Mouse (Mus musculus) spleen, adult 18-20 months (tissue): ENCODE measurements around the gene Sec23ip.
"Not testable (repeated sequence)": the region's sequence is repeated elsewhere in the genome, so short reads cannot be mapped to it uniquely, and the experiment has no call there.

Source experiments
- DNase-seq, 2 experiments: peaks; one replicate each; pipeline ENCODE4 v3.0.0; 2022; ENCODE audit warnings: mixed read lengths in 2 of 2

The Sec23ip gene

DNA sequence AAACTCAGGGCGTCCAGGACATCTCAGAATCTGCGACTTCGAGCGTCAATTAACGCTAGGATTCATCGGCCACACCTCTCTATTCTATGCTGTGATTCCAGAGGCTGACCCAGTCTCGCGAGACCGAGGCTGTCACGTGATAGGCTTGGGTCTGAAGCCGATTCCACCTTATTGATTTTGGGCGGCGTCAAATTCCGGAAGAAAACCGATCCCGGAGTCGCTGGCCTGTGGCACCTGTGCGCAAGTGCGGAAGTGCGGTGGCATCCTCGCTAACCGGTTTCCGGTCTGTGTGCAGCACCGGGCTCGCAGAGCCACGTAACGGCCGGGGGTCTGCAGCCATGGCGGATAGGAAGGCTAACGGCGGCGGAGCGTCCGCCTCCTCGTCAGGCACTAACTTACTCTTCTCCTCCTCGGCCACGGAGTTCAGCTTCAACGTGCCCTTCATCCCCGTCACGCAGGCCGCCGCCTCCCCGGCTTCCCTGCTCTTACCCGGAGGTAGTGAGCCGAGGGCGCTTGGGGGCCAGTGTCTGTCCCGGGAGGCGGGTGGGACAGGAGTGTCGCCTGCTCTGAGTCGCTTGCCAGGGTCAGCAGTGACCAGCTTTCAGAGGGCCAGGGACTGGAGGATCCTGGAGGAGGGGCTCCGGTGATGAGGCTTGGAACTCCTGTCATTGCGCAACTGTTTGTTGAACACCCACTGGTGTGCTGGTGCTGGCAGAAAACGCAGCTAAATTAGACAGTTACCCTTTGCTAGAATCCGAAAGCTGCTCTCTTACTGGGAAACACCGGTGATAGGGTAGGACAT, at the start of gene Sec23ip:
Sec23ip (plus strand) TSS at position 260 of the 802 bp plus-strand sequence.
- DNase-seq = peak; percentile 96

DNA sequence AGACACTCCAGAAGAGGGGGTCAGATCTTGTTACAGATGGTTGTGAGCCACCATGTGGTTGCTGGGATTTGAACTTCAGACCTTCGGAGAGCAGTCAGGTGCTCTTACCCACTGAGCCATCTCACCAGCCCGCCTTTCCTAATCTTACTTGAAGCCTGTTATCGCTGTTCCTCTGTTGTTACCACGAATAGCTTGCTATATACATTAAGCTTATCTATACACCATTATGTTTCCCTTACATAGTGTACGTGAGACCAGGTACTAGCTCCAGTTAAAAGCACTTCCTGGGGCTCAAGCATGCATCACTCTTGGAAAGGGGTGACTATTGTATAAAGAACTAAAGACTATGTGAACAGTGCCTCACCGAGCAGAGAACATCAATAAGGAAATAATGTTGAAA, 44.8 kb upstream of the Sec23ip start:
- not testable (repeated sequence) for DNase-seq

DNA sequence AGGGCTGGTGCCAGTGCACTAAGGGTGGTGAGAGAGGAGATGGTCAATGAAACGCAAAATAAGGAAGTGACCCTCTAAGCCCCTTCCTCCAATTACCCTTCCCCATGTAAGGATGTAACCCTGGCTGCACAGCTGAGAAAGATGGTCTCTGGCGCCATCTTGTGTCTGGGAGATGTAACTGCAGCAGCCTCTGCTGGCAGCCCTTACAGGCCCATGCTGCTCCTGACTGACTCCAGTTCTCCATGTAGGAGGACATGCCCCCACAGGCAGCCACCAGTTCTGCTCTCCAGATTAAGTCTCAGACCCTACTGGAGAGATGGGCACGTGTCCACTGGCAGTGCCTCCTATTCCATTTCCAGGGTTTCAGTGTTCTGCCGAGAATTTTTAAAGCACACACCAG, 39.0 kb upstream of the Sec23ip start:
- DNase-seq = peak; percentile 25 to 62

DNA sequence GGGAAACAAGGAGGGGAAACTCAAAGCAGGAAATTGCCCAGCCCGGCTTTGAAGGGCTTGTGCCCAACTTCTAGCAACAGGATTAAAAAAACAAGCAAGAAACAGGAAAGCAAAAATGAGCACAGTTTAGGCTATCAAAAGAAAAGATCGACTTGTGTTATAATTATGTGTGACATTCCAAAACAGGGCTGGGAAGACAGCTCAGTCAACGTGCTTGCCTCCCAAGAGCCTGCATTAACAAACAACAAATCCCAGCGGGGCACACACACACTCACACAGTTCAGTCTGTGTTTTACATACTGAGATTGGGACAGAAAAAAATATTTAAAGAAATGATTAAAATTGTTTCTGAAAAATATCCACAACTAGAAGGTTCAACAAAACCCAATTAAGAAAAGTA, 26.8 kb upstream of the Sec23ip start:
- DNase-seq = no peak

DNA sequence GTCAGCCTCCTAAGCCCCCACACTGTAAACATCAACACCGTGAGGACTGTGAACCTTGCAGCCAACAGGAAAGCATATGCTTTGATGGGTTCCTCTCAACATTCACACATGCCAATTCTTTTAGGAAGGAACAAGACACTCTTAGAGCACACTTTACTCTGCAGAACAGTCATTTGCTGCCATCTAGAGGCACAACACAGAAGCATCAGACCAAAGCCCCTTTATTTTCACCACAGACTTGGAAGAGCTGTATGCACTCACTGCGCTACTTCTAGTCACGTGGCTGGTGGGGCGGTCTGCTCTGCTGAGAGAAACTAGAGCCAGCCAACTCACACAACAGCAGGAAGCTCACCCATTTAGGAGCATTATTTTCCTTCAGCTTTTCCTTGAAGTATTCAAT, 20.0 kb upstream of the Sec23ip start:
- DNase-seq = peak in 1 of 2 experiments; percentile 33

DNA sequence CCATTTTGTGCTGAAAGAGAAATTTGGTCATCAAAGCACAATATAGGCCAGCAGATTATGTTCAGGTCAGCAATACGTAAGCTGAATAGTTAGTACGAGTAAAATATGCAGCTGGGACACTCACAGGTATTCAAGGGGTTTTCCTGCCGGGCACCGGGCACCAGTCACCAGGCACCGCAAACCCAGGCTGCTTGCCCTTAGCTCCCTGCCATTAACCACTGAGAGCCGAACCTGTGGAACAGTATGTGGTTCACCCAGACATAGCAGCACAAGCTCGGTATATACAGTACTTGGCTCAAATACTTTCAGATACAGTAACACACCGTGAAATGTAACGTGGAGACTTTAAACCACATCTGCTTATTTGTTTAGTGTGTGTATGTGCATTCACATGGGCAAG, 19.6 kb upstream of the Sec23ip start:
- DNase-seq = no peak

DNA sequence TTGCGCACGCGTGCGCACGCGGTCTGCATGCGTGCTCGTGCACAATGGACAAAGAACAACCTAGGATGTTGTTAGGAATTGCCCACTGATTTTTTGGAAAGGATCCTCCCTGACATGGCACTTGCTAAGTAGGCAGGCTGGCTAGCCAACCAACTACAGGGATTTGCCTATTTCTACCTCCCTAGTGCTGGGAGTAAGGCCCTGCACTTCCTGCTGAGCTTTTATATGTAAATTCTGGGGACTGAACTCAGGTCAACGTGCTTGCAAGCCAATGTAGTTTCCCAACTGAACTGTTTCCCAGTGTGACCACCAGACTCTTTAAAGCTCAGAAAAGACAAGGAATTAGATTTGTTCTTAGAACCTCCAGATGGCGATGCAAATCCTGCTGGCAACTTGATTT, 17.7 kb upstream of the Sec23ip start:
- DNase-seq = no peak

DNA sequence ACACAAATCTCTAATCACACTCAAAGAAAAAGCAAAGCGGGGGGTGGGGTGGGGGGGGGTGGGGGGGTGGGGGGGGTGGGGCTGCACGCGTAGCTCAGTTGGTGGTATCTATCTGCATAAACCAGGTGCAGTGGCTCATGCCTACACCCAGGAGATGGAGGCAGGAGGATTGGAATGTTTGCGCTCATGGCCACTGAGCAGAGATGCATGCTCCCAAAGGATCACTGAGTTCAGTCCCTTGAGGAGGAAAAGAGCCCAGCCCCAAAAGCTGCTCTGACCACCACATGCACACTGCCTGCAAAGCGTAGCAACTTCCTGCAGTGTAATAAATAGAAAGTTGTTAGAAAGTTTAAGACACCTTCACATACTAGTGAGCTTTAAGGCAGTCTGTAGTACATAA, 17.0 kb upstream of the Sec23ip start:
- no peak for DNase-seq

DNA sequence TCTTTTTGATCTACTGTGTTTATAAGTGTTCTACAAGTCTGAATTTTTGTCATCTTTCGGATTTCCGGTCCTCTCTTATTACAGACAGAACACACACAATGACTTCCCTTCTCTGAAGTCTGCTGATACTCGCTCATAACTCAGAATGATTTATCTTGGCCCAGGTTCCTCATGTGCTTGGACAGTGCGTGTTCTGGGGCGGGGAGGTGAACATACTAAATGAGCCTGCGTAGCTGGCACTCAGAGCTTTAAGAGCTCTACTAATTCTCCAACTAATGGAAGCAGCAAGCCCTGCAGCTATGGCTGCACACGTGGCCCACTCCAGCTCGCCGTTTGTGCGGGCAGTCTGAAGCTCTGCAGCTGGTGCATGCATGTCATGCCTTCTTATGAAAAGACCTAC, 16.0 kb upstream of the Sec23ip start:
- no peak for DNase-seq

DNA sequence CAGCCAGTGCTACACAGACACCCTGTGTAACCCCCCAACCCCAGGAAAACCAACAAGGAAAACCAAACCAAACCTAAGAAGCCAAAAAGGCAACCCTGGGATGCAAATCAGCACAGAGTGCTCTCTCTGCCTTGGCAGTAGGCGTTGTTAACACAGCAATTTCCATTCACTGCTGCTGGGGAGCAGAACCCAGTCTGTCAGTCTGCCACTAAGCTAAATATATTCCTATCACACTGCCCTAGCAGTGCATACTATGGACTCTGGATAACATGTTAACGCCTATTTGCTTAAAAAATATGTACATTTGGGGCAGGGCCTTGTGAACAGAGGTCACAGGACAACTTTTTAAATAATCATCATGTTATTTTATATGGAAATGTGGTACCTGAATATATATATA, 13.2 kb upstream of the Sec23ip start:
- DNase-seq = no peak

DNA sequence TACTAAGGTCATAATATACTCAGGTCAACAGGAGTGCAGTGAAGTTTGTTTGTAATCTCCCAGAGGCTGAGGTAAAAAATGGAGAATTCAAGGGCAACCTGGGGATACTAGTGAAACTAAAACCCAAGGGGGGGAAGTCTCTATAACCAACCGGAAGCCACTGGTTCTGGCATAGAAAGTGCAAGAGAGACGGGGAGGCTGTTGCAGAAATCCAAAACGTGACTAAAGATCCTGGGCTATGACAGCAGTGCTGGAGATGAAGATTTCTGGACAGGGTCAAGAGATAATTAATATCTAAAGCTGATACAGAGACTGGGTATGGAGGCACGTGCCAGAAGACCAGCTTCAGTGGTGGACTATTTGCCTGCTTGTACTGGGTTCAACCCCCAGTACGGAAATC, 6.7 kb upstream of the Sec23ip start:
- DNase-seq = no peak

DNA sequence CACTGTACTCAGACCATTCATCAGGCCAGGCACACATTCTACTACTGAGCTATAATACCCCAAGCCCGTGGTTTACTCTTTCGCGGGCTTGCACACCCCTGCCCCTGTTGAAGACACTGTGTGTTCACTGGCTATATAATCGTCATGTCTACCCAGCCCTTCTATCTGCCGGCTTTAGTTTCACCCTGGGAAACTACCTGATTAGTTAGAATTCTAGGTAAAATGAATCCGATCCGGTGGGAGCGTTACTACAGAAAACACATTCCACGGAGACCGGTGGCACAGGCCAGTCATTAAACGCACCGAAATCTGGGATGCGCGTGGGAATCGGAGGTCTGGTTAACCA, 5.7 kb upstream of the Sec23ip start:
- DNase-seq = peak in 1 of 2 experiments; percentile 25

DNA sequence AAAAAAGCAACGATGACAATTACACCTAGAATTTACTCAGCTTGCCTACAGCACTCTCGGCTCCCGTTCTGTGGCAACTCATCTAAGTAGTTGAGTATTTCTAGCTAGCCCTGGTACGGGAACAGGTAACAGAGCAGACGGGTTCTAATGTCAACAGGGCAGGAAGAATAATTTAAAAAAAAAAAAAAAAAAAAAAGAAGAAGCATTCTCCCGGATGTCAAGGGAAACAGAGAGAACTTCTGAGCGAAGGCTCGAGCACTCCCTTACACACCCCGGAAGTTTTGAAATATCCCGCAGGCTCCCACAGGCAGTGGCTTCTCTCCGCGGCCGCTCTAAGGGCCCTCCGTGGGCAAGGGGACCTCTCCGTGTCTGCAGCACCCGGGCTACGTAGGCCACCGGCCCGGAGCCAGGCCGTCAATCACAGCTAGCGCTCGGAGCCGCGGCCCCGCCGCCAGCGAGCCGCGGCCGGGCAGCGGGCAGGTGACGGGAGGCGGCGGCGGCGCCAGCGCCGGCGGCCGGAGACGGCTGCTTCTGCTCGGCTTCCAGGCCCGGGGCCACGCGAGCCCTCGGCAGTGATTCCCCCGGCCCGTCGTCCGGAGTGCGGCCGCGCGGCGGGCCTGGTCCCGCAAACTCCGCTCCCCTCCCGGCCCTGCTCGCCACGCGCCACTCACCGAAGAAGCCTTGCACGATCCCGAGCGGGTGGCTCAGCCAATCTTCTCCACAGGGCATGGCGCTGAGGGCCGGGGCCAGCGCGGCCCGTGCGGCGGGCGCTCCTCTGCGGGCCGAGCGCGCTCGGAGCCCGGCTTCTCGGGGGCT, 5.1 kb upstream of the Sec23ip start:
- DNase-seq = peak; percentile 55 to 59

DNA sequence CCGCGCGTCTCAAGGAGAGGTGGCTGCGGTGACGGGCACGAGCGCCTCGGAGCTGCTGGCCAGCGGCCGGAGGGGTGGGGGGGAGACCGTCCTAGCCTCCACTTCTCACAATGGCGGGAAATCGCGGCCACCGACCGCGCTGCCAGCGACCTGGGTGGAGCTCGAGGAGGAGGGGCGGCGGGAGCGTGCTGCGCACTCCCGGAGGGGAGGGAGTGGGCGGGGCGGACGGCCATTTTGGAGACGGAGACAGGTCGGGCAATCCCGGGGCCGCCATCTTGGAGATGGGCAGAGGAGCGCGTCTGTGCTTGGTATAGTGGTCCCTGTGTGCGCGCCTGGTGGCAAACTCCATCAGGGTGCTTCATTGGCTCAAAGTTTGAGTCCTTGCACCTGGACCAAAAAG, 4.4 kb upstream of the Sec23ip start, which contains the start of gene Mcmbp:
Mcmbp (minus strand) TSS at position 162 of the 400 bp plus-strand sequence.
- DNase-seq = peak; percentile 95 to 98

DNA sequence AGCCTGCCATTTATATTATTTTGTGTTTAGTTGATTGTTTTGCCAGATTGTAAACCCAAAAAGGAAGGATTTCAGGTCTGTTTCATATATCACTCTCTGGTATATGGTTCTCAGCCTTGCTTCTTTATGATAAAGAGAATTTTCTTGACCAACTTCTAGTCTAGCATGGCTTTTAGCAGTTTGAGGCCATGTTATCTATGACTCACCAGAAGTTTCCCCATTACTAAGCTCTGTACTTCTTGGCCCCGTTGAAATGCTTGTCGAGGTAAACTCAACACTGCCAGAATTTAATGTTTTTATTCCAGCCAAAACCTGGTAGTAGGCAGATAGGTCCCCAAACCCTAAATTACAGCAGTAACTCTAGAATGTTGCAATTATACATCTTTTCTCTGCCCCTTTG, 845 bp upstream of the Sec23ip start:
- no peak for DNase-seq

DNA sequence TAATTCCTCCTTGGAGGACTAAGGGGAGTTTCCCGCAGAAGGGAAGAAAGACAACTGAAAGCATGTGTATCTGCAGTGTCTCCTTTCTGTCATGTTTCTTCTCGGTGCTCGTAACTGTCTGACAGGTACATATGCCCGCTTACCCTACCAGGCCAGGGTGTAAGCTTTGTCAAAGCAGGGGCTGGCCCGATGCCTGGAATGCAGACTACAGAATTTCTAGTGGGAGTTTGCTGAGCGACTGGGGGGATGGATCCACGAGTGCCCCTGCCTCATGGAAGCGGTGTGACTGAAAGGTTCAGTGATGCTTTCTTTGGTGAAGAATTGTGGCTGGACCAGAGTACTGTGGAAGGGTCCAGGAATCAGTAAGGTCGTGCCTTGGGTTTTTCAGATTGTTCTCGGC, 1.4 kb downstream of the Sec23ip start:
- DNase-seq = no peak

DNA sequence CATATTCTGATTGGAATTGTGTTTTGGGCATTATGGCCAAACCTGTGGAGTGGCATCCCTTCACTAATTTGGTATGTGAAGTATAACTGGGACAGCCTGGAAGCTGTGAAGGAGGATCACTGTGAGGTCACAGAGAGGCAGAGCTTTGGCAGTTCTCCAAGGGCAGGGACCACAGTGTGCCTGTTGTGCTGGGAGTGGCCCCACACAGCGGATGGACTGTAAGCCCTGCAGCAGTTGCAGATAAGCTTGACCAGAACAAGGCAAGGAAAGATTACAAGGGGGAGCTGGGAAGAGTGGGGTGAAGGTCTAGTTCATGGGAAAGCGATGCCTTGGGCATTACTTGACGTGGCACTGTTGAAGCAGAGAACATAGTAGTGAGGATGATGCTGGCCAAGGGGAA, 4.0 kb downstream of the Sec23ip start:
- no peak for DNase-seq

DNA sequence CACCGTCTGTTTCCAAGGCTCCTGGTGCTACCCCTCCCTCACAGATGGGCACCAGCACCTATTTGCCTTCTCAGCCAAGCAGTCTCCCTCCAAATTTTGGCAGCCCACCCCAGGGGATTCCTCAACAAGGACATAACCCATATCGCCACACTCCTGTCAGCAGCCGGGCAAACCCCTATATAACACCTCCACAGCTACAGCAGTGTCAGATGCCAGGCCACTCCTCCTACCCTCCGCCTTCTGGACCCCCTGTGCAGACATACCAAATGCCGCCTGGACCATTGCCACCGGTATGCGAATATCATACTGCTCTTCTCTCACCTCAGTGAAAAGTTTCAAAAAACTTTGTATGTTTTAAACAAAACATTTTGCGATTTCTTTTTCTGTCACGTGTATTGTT, 5.6 kb downstream of the Sec23ip start:
- no peak for DNase-seq

DNA sequence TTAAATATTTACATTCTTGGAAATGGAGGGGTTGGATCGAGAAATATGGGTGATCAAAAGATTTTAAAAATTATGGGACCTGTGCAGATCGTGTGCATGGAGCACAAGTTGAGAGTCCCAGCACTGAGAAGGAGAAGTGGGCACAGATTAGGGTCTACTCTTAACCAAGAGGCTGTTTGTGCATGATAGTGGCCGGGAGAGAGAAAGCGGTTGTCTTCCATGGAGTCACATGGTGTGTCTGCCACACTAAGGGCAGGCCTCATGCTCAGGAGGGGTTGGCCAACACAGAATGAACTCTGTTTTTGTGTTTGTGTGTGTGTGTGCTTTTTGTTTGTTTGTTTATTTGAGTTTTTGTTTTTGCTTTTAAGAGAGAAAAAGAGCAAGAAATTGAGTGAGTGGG, 7.3 kb downstream of the Sec23ip start:
- no peak for DNase-seq

DNA sequence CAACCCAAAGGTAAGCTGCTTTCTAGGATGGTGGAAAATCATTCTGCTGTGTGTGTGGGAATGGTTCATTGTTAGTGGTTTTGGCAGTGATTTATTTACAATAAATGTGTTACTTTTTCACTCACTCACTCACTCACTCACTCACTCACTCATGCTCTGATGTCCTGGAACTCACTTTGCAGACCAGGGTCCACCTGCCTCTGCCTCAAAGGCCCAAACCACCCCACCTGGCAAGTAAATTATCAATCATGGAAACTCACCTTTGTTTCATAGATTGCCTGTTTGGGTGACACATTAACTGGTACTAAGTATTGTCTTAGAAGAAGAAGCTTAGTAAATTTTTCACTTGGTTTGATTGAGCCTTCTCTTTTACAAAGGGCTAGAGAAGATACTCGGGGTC, 10.7 kb downstream of the Sec23ip start:
- DNase-seq = no peak

DNA sequence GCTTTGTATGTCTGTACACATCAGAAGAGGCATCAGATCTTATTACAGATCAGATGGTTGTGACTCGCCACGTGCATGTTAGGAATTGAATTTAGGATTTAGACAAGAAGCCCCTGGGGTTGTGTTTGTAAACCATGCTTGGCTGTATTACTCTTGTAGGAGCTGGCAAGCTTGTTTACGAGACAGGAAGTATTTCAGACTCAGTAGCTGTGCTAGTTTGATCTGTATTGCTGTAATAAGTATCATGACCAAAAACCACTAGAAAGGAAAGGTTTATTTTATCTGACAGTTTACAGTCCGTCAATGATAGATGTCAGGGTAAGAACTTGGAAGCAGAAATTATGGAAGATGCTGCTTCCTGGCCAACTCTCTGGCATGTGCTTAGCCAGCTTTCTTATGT, 14.2 kb downstream of the Sec23ip start:
- no peak for DNase-seq

DNA sequence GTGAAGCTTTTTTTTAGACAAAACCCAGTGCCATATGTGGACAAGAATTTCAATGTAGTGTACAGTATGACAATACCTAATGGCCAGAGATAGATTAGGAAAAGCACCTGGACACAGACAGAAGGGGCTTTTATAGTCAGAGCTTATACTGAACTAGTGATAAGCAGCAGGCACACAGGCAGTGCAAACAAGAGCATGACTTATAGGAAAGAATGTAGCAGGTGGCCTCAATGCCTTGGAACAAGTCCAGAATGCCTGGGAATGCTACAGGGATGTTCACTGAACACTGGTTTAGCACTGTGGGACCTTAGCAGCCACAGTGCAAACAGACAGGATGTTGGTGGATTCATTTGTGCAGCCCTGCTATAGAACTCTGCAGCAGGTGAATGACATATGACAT, 22.0 kb downstream of the Sec23ip start:
- DNase-seq = no peak

DNA sequence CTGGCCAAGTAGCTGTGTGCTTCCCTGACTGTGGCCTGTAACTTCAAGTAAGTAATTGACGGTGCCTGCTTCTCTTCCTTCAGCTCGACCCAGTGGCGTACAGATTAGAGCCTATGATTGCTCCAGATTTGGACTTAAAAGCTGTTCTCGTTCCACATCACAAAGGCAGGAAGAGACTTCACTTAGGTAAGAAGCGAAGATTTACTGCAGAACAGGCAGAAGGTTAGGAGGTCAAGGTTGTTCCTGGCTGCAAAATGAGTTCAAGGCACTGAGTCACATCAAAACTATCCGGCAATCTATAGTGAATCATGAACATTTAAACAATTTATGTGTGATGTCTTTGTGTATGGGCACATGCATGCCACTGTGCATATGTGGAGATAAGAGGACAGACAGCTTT, 32.5 kb downstream of the Sec23ip start:
- no peak for DNase-seq

DNA sequence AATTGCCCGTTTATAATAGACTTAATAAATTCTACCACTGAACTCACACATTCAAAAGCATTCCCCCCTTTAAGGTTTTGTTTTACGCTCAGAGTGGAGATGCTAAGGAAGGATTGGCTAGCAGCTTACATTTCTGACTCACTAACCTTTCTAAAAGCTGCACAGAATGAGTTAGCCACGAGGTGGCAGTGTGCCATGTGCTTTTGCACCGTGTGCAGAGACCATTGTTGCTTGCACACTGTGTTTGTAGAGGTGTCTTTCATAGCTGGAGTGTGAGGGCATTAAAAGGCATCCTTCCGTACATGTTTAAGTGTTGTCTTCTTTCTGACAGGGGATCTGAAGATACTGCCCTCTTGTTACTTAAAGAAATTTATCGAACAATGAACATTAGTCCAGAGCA, 34.6 kb downstream of the Sec23ip start:
- DNase-seq = peak in 1 of 2 experiments; percentile 18
